Mouse (Mus musculus): ENCODE measurements around the gene 1190005I06Rik. TPM values are rescaled to one million over a fixed set of nuclear protein-coding genes. Genes with fewer than 3 reads are reported as not detected.

1190005I06Rik gene
- polyA plus RNA-seq, 1 experiment from 2014 or later = 3.8 TPM

DNA sequence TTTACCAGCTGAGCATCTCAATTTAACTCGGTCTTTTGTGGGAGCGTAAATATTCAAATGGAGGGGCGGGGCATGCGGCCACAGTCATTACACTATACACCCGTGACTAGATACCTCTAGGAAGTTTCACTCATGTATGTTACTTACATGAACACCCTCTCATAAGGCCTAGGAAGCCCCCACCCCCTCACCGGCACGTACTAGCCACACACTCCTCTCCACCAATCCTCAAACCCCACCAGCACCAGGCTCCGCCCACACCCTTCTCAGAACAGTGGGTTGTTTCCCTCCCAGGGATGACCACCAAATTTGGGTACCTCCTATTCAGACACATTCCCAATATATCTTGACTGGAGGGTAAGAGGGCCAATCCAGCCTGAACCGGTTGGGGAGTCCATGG, 40.0 kb downstream of the 1190005I06Rik start:
- Histone ChIP-seq H3K9me3 (no peaks in the 10 kb centered on the region), H3K27me3 (replicated peaks; ENCODE audit: low read depth, poor library complexity, severe bottlenecking) (peaks cover 31% of the 10 kb centered on the region), H3K4me1 (peaks cover 19% of the 10 kb centered on the region), H3K4me3 (no peak overlapping the region), H3K36me3 (replicated peaks) (no peaks in the 10 kb centered on the region), H3K27ac (replicated peaks) (no peak overlapping the region)
- DNase-seq (ENCODE audit: low spot score) = no peak
- WGBS = 85% methylated on average over 9 of the region's 9 CpGs

DNA sequence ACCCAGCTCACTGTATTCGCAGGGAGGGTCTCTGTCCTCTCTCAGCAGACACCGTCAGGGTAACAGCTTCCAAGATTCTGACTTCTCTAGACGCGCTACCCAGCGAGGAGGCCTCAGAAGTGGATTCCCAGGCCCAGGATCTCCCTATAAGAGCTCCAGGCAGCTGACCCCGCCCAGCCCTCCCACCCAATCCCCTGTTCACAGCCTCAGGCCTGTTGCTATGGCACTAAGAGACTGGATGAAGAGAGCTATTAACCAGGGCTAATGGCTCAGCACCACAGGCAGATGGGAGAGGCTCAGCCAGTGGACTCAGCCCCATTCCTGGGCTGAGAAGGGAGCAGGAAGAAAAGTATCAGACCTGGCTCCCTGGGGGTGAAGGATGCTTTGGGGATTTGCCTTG, 44.8 kb downstream of the 1190005I06Rik start:
- Histone ChIP-seq H3K27ac (replicated peaks) (peak overlapping the region; percentile 20; the same call in 1 of the 2 replicates), H3K9me3 (peaks cover 6% of the 10 kb centered on the region; the same call in 1 of the 2 replicates), H3K4me3 (no peak overlapping the region), H3K36me3 (replicated peaks) (no peaks in the 10 kb centered on the region; the same call in 1 of the 2 replicates), H3K4me1 (peaks cover 33% of the 10 kb centered on the region), H3K27me3 (replicated peaks; ENCODE audit: low read depth, poor library complexity, severe bottlenecking) (peaks cover 18% of the 10 kb centered on the region)
- DNase-seq (ENCODE audit: low spot score) = peak; percentile 57
- 43% methylated on average over 6 of the region's 6 CpGs for WGBS

DNA sequence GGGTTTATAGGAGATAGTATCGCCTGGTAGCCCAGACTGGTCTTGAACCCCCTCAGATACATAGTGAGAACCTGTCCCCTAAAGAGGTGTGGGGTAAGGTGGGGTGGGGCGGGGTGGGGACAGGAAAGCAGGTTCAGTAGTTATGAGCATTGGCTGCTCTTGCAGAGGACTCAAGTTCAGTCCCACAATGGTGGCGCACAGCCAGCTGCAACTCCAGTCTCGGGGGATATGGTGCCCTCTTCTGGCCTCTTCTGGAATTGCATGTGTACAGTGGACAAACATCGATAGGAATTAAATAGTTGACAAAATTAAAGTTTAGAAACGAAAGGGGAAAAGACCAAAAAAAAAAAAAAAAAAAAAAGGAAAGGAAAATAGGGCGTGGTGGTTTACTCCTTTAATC, 47.9 kb downstream of the 1190005I06Rik start:
- no peak overlapping the region for H3K4me3 ChIP-seq
- peaks cover 28% of the 10 kb centered on the region for H3K27me3 ChIP-seq (replicated peaks; ENCODE audit: low read depth, poor library complexity, severe bottlenecking)
- H3K4me1 ChIP-seq = peaks cover 20% of the 10 kb centered on the region
- peaks cover 6% of the 10 kb centered on the region; the same call in 1 of the 2 replicates for H3K9me3 ChIP-seq
- no peak overlapping the region for H3K27ac ChIP-seq (replicated peaks)
- peak; percentile 72 for DNase-seq (ENCODE audit: low spot score)
- H3K36me3 ChIP-seq (replicated peaks) = no peaks in the 10 kb centered on the region; the same call in 1 of the 2 replicates
- WGBS = 49% methylated on average over 7 of the region's 7 CpGs

DNA sequence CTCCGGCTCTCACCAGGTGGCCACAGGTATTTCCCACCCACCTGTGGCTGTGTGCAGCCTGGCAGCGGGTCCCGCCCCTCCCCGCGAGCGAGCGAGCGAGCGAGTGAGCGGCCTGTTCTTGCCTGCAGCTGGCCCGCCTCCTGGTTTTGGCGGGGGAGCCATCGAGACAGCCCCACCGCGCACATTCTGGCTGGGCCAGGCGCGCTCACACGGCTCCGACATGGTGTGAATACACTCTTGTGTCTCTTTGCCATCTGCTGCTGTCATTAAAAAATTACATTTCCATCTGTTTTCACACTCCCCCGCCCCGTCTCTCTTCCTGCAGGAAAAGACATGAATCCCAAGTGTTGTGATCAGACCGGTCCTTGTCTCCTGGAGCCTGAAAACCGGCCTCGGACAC, 48.9 kb downstream of the 1190005I06Rik start:
- peak overlapping the region; percentile 54; the same call in 1 of the 2 replicates for H3K27ac ChIP-seq (replicated peaks)
- H3K4me3 ChIP-seq = peak overlapping the region; percentile 28; the same call in 1 of the 2 replicates
- DNase-seq (ENCODE audit: low spot score) = peak; percentile 47
- H3K27me3 ChIP-seq (replicated peaks; ENCODE audit: low read depth, poor library complexity, severe bottlenecking) = peaks cover 28% of the 10 kb centered on the region
- H3K4me1 ChIP-seq = peaks cover 20% of the 10 kb centered on the region
- no peaks in the 10 kb centered on the region; the same call in 1 of the 2 replicates for H3K36me3 ChIP-seq (replicated peaks)
- whole genome bisulfite sequencing = 27% methylated on average over 24 of the region's 24 CpGs
- H3K9me3 ChIP-seq = peaks cover 6% of the 10 kb centered on the region; the same call in 1 of the 2 replicates

DNA sequence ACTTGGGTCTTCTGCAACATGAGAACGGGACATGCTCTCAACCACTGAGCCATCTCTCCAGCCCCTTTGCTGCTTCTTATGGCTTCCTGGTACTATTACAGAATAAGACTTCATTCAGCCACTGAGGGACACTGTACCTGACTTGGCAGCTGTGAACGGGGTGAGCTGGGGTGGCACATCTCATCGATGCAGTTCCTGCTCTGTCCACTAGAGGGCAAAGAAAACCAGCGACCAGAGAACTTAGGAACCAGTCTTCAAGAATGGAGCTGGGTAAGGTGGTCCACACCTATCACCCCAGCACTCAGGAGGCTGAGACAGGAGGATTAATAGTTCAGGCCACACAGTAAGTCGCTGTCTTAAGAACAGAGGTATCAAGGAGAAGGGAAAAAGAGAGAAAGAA, 51.5 kb downstream of the 1190005I06Rik start:
- WGBS = 12% methylated on average over 5 of the region's 5 CpGs
- DNase-seq (ENCODE audit: low spot score) = peak; percentile 77
- Histone ChIP-seq H3K4me1 (peaks cover 20% of the 10 kb centered on the region), H3K27me3 (replicated peaks; ENCODE audit: low read depth, poor library complexity, severe bottlenecking) (peaks cover 28% of the 10 kb centered on the region), H3K4me3 (no peak overlapping the region), H3K36me3 (replicated peaks) (no peaks in the 10 kb centered on the region), H3K9me3 (no peaks in the 10 kb centered on the region), H3K27ac (replicated peaks) (no peak overlapping the region)

DNA sequence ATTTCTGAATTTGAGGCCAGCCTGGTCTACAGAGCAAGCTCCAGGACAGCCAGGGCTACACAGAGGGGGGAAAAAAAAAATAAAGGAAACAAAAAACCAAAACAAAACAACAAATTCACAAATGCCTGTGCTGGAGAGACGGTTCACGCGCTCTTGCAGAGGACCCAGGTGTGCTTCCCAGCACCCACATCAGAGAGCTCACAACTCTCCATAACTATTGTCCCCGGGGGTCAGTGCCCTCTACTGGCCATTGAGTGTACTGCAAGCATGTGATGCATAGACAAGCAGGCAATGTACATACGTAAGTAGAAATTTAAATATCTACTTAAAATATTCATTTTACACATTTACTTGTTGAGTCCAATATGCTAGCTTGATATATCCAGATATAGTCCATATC, 52.9 kb downstream of the 1190005I06Rik start:
- Histone ChIP-seq H3K4me1 (peaks cover 26% of the 10 kb centered on the region), H3K27me3 (replicated peaks; ENCODE audit: low read depth, poor library complexity, severe bottlenecking) (peaks cover 28% of the 10 kb centered on the region), H3K27ac (replicated peaks) (no peak overlapping the region), H3K36me3 (replicated peaks) (no peaks in the 10 kb centered on the region), H3K9me3 (no peaks in the 10 kb centered on the region), H3K4me3 (no peak overlapping the region)
- DNase-seq (ENCODE audit: low spot score) = no peak
- 88% methylated on average over 5 of the region's 5 CpGs for WGBS

DNA sequence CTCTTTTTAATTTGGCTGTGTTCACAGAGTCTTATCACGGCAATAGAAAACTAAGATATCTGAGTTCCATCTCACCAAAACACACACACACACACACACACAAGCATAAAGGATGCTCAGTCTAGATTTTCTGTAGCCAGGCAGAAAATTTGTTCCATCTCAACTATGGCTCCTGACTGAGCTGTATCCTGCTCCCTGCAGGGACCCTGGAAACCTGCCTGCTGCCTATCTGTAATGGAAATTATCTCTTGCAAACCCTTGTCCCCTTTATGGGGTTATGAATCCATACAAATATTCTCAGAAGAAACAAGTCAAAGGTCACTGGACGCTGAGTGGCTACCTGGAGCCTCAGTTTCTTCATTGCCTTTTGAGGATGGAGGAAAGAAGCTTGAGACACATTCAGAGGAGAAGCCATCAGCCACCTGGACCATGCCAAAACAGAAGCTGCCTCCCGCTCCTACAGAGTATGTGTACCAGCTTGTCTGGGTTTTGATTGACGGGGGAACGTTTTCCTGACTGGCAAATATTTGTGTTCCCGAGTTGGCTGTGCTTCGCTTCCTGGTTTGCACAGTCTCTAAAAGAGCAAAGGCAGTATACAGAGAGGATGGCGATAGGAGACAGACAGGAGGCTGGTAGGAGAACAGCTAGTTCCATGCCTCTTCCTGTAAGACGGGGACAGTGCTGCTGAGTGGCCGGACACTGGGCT, 55.7 kb downstream of the 1190005I06Rik start:
- no peak for DNase-seq (ENCODE audit: low spot score)
- Histone ChIP-seq H3K36me3 (replicated peaks) (peaks cover 10% of the 10 kb centered on the region), H3K4me3 (no peak overlapping the region), H3K27me3 (replicated peaks; ENCODE audit: low read depth, poor library complexity, severe bottlenecking) (peaks cover 7% of the 10 kb centered on the region; the same call in 1 of the 2 replicates), H3K27ac (replicated peaks) (no peak overlapping the region), H3K4me1 (peaks cover 43% of the 10 kb centered on the region), H3K9me3 (no peaks in the 10 kb centered on the region)
- 76% methylated on average over 10 of the region's 10 CpGs for WGBS

DNA sequence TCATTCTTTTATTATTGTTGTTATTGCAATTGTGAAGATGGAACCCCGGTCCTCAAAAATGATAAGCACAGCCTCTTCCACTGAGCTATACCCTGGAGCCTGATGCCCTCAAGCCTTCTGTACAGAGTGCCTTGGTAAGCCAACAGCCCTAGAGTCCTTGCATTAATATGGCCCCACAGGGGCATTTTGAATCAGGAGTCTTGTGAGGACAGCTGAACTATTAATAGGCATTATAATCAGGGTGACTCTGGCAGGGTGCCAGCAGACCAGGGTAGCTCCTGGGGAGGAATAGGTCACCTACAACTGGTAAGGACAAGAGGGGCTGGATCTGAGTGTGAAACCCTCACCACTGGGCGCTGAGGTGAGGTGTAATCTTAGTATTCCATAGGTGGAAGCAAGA, 57.5 kb downstream of the 1190005I06Rik start:
- peak overlapping the region; percentile 81 for H3K27ac ChIP-seq (replicated peaks)
- DNase-seq (ENCODE audit: low spot score) = no peak

DNA sequence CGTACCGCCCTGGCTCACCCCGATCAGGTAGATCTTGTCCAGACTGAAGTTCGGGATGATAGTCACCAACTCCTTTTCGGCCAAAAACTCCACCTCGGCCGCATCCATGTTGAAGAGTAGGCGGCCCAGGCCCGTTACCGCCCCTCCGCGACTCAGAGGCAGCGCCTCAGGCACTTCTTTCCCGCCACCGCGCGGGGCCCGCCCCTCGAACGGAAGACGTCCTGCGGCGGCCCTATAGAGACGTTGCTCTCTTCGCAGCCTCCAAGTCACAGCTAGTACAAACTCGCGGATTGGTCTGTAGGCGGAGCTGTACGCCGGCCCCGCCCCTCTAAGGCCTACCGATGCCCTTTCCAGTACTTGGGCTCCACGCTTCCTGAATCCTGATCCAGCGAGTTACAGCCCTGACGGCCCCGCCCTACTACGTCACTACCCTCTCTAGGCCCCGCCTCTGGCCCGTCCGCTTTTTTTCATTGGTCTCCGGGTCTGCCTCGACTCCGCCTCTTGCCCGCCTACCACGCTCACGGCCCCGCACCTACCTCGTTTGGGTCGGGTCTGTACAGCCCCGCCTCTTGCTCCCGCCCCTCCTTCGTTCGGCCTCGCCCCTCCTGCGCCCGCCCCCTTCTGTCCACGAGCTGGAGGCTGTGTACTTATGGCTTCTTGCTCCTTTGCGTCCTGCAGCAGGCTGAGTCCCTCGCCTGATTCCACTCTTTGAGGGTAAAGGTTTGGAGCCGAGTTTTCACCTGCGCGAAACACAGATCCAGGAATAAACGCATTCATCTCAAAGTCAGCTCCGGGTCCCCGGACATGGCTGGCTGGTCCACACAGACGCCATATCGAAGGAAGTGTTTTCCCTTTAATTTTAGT, 58.3 kb downstream of the 1190005I06Rik start, which contains the start of gene Gins2:
Gene Gins2 (minus strand): TSS at position 397 of the 864 bp plus-strand sequence.
- under 1% methylated on average over 67 of the region's 67 CpGs for WGBS
- peak; percentile 100 for DNase-seq (ENCODE audit: low spot score)
- H3K36me3 ChIP-seq (replicated peaks) = peaks cover 34% of the 10 kb centered on the region
- peak within 1 kb of the TSS; percentile 89 for H3K4me3 ChIP-seq
- H3K4me1 ChIP-seq = peaks cover 45% of the 10 kb centered on the region
- peak within 1 kb of the TSS; percentile 92 for H3K27ac ChIP-seq (replicated peaks)
- H3K27me3 ChIP-seq (replicated peaks; ENCODE audit: low read depth, poor library complexity, severe bottlenecking) = no peaks in the 10 kb centered on the region
- H3K9me3 ChIP-seq = no peaks in the 10 kb centered on the region

More for the DNA sequence above, 57.5 kb downstream of the 1190005I06Rik start:
- H3K4me1 ChIP-seq = peaks cover 45% of the 10 kb centered on the region
- 65% methylated on average over 2 of the region's 2 CpGs for WGBS
- H3K4me3 ChIP-seq = peak overlapping the region; percentile 89
- H3K9me3 ChIP-seq = no peaks in the 10 kb centered on the region
- H3K27me3 ChIP-seq (replicated peaks; ENCODE audit: low read depth, poor library complexity, severe bottlenecking) = no peaks in the 10 kb centered on the region
- H3K36me3 ChIP-seq (replicated peaks) = peaks cover 27% of the 10 kb centered on the region

DNA sequence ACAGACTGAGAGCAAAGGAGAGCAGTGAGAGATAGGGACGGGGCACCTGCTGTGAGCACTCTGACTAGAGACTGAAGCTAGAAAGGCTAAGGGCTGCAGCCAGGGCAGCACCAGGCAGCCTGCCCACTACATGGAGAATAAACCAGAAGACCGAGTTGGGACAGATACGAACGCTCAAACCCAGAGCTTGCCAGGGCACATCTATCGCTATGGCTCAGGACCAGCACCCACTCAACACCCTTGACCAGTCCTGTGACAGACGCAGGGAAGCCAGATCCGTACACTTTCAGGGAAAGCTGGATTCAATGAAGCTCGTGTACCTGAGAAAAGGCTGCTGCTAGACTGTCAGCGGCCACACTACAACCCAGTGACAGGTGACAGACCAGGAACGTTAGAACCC, 61.9 kb downstream of the 1190005I06Rik start:
- WGBS = 93% methylated on average over 10 of the region's 10 CpGs
- no peaks in the 10 kb centered on the region for H3K9me3 ChIP-seq
- H3K27ac ChIP-seq (replicated peaks) = no peak overlapping the region
- H3K36me3 ChIP-seq (replicated peaks) = peaks cover 66% of the 10 kb centered on the region
- peaks cover 37% of the 10 kb centered on the region for H3K4me1 ChIP-seq
- no peak overlapping the region for H3K4me3 ChIP-seq
- DNase-seq (ENCODE audit: low spot score) = no peak
- no peaks in the 10 kb centered on the region for H3K27me3 ChIP-seq (replicated peaks; ENCODE audit: low read depth, poor library complexity, severe bottlenecking)

DNA sequence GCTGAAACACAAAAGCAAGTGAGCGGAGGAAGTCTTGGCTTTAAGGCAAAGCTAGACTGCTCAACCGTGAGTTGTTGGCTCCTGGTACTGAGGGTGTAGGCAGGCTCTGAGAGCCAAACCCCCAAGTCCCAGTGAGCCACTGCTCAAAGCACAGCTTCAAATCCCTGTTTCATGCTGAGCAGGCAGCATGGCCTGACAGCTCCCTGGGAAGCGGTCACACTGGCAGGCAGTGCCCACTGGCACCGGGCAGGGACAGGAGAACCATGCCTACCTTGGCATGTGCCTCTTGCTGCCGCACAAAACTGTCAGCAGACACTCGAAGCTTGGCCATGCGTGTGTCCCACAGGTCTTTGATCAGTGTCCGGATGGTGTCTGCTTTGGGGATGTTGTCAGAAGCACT, 65.6 kb downstream of the 1190005I06Rik start:
- Histone ChIP-seq H3K36me3 (replicated peaks) (peaks cover 94% of the 10 kb centered on the region), H3K27ac (replicated peaks) (no peak overlapping the region), H3K27me3 (replicated peaks; ENCODE audit: low read depth, poor library complexity, severe bottlenecking) (no peaks in the 10 kb centered on the region), H3K4me1 (peaks cover 15% of the 10 kb centered on the region), H3K9me3 (no peaks in the 10 kb centered on the region), H3K4me3 (no peak overlapping the region)
- no peak for DNase-seq (ENCODE audit: low spot score)
- 93% methylated on average over 8 of the region's 8 CpGs for WGBS

DNA sequence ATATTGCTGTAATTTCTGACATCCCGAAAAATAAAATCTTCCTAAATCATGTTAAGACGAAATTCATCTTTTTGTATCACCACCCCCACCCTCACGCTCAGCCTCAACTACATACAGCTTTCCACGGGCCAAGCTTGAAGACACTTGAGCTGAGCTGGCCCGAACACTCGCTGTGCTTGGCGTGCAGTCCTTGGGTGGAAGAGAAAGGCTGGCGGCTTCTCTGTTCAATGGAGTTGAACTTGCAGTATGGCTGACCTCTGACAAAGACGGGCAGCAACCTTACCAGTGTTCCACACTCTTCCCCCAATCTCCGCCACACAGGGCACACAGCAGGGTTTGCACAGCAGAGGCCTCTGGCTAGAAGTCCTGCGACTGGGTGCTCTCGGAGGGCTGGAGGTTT, 66.1 kb downstream of the 1190005I06Rik start:
- 92% methylated on average over 12 of the region's 12 CpGs for WGBS
- no peaks in the 10 kb centered on the region for H3K27me3 ChIP-seq (replicated peaks; ENCODE audit: low read depth, poor library complexity, severe bottlenecking)
- no peak for DNase-seq (ENCODE audit: low spot score)
- H3K4me1 ChIP-seq = peaks cover 16% of the 10 kb centered on the region
- H3K36me3 ChIP-seq (replicated peaks) = peaks cover 94% of the 10 kb centered on the region
- H3K9me3 ChIP-seq = no peaks in the 10 kb centered on the region
- H3K27ac ChIP-seq (replicated peaks) = no peak overlapping the region
- no peak overlapping the region for H3K4me3 ChIP-seq

All from embryonic facial prominence, embryonic 10.5 days (tissue).